Mouse (Mus musculus) E14TG2a.4 (cell line): ENCODE results near the gene Nenf.
A peak's percentile ranks its signal among the peaks of the same experiment; 100 is the strongest.

Experiments used
- H3K27me3 ChIP-seq: 2 replicates; pipeline ENCODE4 v1.6.1; 2014; ENCODE audit warnings: low read length, control low read depth; ENCODE audit not compliant: insufficient read depth
- H3K36me3 ChIP-seq: 2 replicates; pipeline ENCODE4 v1.6.1; 2014; ENCODE audit warnings: low read length, control low read depth; ENCODE audit not compliant: insufficient read depth
- H3K4me1 ChIP-seq: replicated peaks from 2 replicates; pipeline ENCODE4 v1.6.1; 2014; ENCODE audit warnings: low read depth, low read length, control low read depth
- H3K4me3 ChIP-seq: replicated peaks from 2 replicates; pipeline ENCODE4 v1.5.1; 2014; ENCODE audit warnings: mild to moderate bottlenecking, low read length
- H3K9me3 ChIP-seq: 2 replicates; pipeline ENCODE4 v1.6.1; 2014; ENCODE audit warnings: low read length, control low read depth
- CTCF ChIP-seq: conservative IDR thresholded peaks from 2 replicates; pipeline ENCODE4 v1.5.1; 2014; ENCODE audit warnings: low read length
- NANOG ChIP-seq: IDR thresholded peaks from 2 replicates; pipeline ENCODE4 v1.6.1; 2014; ENCODE audit warnings: borderline replicate concordance, low read length, mixed read lengths
- POU5F1 ChIP-seq: IDR thresholded peaks from 2 replicates; pipeline ENCODE4 v1.6.1; 2014; ENCODE audit warnings: low read length, borderline replicate concordance

The Nenf gene

DNA sequence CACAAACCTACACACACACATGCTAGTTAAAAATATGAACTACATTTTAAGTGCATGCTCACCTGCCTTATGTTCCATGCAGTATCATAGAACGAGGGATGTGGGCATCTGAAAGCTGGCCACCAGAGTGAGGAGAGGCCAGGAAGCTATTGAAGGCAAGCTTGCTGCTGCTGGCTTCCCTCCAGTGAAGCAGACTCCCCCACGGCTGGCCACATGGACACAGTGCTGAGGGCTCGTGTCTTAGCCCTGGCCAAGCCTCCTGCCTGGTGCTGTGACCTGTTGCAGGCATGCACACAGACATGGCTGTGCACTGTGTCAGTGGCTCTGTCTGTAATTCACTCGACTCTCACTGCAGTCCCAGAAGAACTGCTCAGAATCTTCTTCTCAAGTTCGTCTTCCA is 58.3 kb downstream of the Nenf start:
- peaks cover 10% of the 10 kb centered on the region; the same call in 1 of the 2 replicates for H3K27me3 ChIP-seq
- TF ChIP-seq NANOG (no peak), POU5F1 (no peak), CTCF (no peak)
- H3K4me3 ChIP-seq = no peak overlapping the region
- no peaks in the 10 kb centered on the region for H3K36me3 ChIP-seq
- H3K4me1 ChIP-seq = peaks cover 22% of the 10 kb centered on the region
- H3K9me3 ChIP-seq = no peaks in the 10 kb centered on the region

GRCm38 (mm10) chr1:191259121-191259520 is 58.9 kb downstream of the Nenf start:
- peaks cover 22% of the 10 kb centered on the region for H3K4me1 ChIP-seq
- no peaks in the 10 kb centered on the region for H3K9me3 ChIP-seq
- no peaks in the 10 kb centered on the region for H3K36me3 ChIP-seq
- H3K4me3 ChIP-seq = no peak overlapping the region
- peaks cover 10% of the 10 kb centered on the region; the same call in 1 of the 2 replicates for H3K27me3 ChIP-seq
- TF ChIP-seq NANOG (no peak), POU5F1 (no peak), CTCF (no peak)

- no peaks in the 10 kb centered on the region for H3K9me3 ChIP-seq
- TF ChIP-seq NANOG (no peak), POU5F1 (no peak), CTCF (no peak)
- H3K4me3 ChIP-seq = no peak overlapping the region
- no peaks in the 10 kb centered on the region for H3K36me3 ChIP-seq
- peaks cover 10% of the 10 kb centered on the region; the same call in 1 of the 2 replicates for H3K27me3 ChIP-seq
- peaks cover 22% of the 10 kb centered on the region for H3K4me1 ChIP-seq
Observed at GRCm38 (mm10) chr1:191258521-191258920, 59.5 kb downstream of the Nenf start.

DNA sequence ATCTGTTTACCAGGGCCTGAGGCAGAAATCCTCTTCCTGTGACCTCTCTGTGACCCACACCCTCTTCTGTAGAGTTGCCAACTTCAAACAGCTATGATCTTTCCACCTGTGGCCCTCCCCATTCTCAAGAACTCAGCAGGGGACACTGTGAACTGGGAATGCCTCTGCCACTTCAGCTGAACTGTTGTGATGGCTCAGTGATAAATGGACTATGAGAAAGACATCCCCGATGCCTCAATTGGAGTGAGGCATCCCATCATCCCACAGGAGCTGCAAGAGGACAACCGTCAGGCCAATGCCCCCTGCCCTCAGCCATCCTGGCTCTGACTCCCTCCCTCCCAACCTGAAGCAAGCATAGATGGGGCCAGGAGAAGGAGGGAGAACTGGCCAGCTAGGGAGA is 60.0 kb downstream of the Nenf start:
- H3K27me3 ChIP-seq = peaks cover 10% of the 10 kb centered on the region; the same call in 1 of the 2 replicates
- no peaks in the 10 kb centered on the region for H3K9me3 ChIP-seq
- H3K36me3 ChIP-seq = no peaks in the 10 kb centered on the region
- no peak overlapping the region for H3K4me3 ChIP-seq
- peaks cover 22% of the 10 kb centered on the region for H3K4me1 ChIP-seq
- 0 out of 2 replicates have a peak, but pooled peaks have one; percentile 20 for TF ChIP-seq NANOG
- no peak for TF ChIP-seq CTCF
- TF ChIP-seq POU5F1 = no peak

DNA sequence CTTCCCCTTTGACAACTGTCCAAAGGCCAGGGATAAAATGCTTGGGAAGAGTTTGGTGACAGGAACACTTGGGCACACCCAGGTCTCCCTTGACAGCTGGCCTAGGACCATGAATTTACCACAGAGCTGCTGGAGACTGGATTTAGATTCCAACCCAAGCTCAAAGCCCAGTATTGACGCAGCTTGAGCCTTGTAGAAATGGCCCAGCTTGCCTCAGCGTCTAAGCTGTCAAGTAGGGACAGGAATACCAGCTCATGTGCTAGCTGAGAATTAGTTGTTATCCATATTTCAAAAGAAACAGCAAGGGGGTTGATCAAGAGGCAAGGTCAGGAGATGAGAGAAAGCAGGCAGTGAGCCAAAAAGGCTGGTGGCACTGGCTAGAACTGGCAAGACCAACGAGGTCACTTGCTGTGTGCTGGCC is 60.6 kb downstream of the Nenf start:
- TF ChIP-seq POU5F1 (no peak), NANOG (no peak), CTCF (no peak)
- peaks cover 22% of the 10 kb centered on the region for H3K4me1 ChIP-seq
- H3K4me3 ChIP-seq = no peak overlapping the region
- no peaks in the 10 kb centered on the region for H3K36me3 ChIP-seq
- H3K27me3 ChIP-seq = peaks cover 10% of the 10 kb centered on the region; the same call in 1 of the 2 replicates
- no peaks in the 10 kb centered on the region for H3K9me3 ChIP-seq
